Mouse (Mus musculus): ENCODE data around the gene Polr3e.

The Polr3e gene

DNA sequence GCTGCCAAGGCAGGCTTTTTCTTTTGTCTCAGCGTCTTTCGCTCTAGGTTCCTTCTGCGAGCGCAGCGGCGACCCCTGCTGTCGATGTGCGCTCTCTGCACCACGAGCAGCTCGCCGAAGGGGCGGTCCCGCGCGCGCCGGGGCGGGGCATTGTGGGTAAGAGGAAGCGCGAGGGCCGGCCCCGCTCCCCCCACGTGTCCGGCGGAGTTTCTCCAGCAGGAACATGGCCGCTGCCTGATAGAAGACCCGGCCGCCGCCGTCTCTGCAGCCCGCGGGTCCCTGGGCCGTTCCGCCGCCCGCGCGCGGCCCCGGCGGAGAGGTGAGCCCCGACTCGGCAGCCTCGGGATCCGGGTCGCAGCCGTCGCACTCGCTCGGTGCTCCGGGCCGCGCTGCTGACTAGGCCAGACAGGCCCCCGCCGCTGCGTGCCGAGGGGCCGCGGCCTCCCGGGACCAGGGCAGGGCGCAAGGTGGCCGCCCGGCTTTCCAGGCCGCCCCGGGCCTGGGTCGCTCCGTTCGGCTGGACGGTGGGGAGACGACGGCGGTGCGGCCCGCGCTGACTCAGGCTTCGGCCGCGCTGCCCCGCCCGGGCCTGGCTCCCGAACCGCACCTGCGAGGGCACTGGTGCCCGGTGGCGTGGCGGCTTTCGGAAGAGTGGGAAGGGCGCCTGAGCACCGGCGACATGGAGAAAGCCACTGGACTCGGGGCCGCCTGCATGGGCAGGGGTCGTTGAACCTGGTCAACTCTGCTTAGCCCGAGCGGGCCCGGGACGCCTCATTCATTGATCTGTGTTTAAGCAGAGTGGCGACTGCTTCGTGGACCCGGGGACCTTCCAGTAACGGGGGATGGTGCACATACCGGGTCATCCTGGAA, at the start of gene Polr3e:
Gene Polr3e, plus strand, starts transcription at position 153 of the 870 bp plus-strand sequence.
- DNase-seq (ENCODE audit: low read depth in 2 of 2, low spot score in 2 of 2), result peak; percentile 100

DNA sequence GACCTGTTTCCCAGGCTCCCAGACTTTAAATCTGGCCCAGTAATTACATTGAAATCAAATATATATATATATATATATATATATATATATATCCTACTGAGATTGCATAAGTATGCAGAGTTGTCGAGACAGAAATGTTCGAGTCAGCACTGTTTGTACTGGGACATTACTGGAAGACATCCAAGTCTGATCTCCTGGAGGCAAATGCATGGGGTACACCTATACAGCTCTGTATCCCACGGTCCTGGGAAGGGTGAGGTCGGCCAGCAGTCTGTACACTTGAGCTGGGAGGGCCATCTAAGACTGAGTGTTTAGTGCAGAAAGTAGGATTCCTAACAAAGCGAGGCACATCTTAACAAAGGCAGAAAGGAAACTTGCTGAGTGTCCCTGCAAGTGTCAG, 47.7 kb upstream of the Polr3e start:
- no peak for DNase-seq (ENCODE audit: low read depth in 2 of 2, low spot score in 2 of 2)

DNA sequence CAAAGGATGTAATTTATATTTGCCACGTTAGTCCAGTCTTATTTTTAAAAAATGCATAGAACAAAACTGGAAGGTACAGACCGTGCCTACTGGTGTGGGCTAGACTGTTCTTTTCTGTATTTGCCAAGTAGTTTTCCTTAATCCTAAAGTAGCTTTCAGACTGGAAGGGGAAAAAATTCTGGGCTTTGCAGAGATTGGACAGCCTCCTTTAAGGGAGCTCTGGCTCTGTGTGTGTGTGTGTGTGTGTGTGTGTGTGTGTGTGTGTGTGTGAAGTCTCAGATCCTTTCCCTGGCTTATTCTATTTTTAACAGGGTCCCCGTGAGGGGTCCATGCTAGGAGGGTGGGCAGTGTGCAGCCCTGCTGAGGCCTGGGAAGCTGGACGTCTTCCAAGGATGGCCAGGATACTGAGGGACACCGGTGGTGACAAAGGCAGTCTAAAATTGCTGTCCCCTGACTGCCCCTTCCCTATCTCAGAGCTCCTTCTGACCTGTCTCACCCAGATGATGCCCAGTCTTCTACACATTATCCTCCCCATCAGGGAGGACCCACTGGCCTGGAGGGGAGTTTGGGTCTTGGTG, 47.0 kb upstream of the Polr3e start:
- DNase-seq (ENCODE audit: low read depth in 2 of 2, low spot score in 2 of 2), result no peak

DNA sequence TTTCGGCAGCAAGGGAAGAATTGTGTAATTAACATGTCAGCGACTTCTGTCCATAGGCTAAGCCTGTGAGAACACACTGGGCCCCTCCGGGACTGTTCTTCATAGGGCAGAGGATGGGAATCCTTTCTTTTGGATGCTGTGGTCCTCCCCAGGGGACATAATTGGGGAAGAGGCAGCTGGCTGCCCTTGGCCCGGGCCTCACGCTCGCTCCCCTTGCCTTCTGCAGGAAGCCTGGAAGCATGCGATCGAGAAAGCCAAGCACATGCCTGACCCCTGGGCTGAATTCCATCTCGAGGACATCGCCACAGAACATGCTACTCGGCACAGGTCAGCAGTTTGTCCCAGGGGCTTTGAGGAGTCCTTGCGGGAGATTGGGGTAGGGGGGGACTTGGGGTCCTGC, 44.5 kb upstream of the Polr3e start:
- no peak for DNase-seq (ENCODE audit: low read depth in 2 of 2, low spot score in 2 of 2)

DNA sequence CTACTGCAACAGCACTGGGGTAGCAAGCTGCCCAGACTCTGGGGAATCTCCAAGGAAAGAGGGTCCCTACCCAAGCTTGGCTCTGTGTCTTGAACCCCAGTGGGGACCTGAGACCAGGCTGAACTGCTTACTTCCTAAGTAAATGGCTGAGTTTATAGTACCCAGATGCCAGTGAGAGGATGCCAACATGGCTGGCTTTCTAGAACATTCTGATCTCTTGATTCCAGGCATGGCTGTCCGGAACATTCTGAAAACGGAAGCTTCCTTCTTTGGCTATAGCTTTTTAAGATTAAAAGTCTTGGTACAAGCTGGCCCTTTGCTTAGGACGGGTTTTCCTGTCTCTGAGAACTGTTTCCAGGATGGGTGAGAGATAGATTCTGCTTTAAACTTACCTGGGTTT, 43.5 kb upstream of the Polr3e start:
- no peak for DNase-seq (ENCODE audit: low read depth in 2 of 2, low spot score in 2 of 2)

DNA sequence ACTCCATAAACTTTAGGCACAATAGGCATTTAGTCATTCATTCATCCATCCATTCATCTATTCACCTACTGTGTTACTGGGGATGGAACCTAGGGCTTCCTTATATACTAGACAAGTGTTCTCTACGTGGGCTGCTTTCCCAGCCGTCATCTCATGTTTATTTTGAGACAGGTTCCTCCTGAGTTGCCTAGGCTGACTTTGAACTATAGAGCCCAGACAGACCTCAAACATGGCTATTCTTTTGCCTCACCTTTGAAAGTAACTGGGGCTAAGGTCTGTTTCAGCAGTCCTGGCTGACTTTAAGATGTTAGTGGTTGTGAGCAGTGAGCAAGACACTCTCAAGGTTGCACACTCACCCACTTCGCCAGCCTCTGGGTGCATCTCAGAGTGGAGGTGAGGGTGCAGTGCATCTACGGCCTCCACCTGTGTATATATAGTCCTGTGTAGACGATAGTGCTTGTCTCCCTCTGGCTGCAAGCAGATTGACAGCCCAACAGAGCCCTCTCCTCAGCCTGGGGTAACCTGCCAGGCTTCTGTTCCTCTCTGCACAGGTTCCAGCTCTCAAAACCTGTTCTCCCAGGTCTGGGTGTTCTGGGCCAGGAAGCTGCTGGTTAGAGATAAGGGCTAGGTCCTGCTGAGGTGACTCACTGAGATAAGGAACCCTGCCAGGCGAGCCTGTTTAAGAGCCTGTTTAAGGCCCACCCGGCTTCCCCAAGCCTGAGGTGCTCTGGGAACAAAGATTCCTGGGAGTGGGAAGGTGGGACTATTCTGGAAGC, 42.6 kb upstream of the Polr3e start:
- no peak for DNase-seq (ENCODE audit: low read depth in 2 of 2, low spot score in 2 of 2)

DNA sequence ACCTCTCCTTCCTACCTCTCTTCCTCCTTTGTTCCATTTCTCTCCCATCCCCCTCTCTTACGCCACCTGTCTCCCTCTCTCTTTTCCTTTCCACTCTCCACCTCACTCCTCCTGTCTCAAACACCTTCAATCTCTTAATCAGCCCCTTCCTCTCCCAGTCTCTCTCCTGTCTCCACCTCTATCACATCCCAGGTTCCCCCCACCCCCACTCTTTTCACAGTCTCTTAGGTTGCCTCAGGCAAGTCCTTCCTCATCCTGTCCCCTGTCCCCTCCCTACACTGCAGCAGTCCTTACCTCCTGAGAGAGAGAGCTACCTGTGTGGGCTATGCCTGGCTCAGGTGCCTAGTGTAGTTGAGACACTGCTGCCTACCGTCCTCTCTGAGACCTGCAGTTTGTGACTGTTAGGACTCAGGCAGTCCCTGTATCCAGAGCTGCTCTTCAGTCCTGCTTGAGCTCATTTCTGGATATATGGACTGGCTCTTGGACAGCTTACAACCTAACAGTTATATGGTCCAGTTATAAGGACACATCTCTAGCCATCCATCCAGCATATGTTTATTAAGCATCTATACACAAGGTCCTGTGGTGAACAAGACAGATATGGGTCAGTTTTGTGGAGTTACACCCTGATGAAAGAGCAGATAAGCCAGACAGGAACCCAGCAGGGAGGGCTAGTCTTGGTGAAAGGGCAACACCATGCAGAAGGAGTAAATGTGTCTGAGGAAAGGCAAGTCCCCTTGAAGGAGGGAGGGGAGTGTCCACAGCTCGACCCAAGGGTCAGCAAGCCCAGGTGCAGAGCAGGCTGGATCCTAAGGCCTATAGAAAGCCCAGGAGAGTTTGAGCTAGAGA, 41.8 kb upstream of the Polr3e start:
- DNase-seq (ENCODE audit: low read depth in 2 of 2, low spot score in 2 of 2), result no peak

DNA sequence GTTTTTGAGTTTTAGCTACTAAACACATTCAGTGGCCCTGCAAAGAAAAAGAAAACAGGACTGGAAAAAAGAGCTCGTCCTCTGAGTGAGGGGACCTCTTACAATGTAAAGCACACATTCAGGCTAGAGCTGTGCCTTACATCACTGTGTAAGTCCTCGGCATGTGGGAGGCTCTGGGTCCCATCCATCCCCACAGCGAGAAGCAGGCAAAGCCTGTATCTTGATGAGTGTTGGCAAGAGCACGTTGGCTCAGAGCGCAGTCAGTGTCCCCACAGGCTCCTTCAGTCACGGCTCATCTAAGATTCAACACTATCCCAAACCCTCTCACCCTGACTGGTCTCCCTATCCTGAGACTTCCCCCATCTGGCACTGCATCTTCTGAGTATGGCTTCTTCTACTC, 39.3 kb upstream of the Polr3e start:
- DNase-seq (ENCODE audit: low read depth in 2 of 2, low spot score in 2 of 2), result no peak

DNA sequence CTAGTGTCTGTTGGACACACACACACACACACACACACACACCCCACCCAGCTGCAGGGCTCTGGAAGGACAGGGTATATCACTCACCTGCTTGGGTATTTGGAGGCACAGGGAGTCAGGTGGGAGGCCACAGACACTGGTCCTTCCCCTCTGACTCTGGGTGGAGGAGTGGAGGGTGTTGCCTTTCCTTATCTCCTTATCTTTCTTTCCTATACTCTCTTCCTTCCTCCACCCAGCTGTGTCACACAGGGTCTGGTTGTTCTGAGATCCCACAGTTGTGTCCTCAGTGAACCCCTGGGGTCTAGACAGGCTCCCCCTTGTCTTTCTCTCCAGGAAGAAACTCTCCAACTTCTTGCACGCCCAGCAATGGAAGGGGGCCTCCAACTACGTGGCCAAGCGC, 37.6 kb upstream of the Polr3e start:
- DNase-seq (ENCODE audit: low read depth in 2 of 2, low spot score in 2 of 2), result no peak

DNA sequence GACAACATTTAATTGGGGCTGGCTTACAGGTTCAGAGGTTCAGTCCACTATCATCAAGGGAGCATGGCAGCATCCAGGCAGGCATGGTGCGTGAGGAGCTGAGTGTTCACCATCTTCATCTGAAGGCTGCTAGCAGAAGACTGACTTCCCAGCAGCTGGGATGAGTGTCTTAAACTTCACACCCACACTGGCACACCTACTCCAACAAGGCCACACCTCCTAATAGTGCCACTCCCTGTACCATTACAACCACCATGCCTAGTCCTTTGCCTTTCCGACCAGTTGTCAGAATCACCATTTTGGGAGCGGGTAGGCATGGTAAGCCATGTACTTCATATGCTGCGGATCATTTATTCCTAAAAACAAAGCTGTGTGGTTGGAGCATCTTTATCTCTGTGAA, 36.8 kb upstream of the Polr3e start:
- no peak for DNase-seq (ENCODE audit: low read depth in 2 of 2, low spot score in 2 of 2)

DNA sequence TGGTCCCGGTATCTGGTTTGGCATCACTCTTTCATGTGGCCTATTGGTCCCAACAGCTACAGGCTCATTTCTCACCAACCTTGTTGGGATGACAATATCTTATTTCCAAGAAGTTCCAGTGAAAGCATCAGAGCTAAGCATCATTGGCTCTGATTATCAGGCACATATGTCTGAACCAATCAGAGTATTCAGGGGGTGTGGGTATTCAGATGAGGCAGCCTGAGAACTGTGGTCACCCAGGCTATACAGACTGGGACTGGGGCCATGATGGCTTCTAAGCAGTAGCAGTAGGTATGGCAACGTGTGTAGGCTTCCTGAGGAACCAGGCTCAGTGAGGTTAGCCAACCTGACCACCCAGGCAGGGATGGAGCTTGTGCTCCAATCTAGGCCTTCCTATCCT, 36.1 kb upstream of the Polr3e start:
- no peak for DNase-seq (ENCODE audit: low read depth in 2 of 2, low spot score in 2 of 2)

DNA sequence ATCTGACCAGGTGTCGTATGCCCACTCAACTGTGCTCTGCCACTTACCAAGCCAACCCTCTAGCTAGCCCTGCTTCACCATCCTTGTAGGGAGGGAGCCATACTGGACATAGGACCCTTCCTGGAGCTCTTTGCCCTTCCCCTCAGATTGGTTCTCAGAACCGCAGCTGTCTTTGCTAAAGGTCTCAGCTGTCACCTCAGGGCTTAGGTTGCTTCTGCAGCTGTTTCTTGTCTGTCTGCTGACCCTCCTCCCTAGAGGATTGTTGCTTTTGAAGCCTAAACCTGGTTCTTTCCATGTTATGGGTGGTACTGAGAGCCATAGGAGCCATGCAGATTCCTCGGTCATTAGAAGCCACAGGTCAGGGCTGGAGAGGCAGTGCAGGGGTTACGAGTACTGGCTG, 34.9 kb upstream of the Polr3e start:
- no peak for DNase-seq (ENCODE audit: low read depth in 2 of 2, low spot score in 2 of 2)

DNA sequence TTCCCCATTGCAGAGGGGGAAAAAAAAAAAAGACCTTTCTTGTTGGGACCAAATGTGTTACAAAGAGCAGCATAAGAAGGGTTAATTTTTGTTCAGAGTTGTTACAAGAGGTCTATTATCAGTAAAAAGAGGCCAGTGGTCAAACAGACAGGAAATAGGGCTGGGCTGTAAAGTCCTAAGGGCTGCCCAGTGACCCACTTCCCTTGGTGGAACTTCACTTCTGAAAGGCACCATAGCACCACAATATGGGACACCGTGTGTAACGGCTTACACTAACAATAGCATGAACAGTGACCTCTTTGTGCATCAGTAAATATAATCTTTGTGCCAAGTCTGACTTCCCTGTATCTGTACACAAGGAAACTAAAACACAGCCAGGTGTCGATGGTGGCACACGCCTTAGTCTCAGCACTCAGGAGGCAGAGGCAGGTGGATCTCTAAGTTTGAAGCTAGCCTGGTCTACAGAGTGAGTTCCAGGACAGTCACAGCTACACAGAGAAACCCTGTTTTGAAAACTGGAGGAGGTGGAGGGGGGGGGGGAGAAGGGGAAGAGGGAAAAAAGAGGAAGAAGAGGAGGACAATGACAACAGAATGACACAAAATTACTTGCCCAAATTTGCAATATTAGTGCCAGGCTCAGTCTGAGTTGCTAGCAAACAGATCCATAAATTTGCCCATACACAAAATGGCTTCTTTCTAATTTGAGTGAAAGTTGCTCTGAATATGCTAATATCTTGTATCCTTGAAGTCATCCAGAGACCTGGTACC, 33.8 kb upstream of the Polr3e start:
- no peak for DNase-seq (ENCODE audit: low read depth in 2 of 2, low spot score in 2 of 2)

DNA sequence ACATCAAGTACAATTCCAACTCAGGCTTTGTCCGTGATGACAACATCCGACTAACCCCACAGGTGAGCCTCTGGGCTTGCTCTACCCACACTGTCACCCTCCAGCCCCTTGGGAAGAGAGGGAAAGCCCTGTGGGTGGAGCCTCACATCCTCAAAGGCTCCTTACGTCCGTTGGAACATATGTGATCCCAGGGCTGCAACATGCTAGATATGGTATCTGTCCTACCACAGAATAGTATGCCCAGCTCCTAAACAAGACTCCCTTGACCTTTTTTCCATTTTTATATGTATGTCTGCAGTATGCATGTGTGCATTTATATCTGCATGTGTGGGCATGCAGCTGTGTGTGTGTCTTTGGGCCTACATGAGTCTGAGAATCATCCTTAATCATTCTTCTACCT, 32.8 kb upstream of the Polr3e start:
- no peak for DNase-seq (ENCODE audit: low read depth in 2 of 2, low spot score in 2 of 2)

DNA sequence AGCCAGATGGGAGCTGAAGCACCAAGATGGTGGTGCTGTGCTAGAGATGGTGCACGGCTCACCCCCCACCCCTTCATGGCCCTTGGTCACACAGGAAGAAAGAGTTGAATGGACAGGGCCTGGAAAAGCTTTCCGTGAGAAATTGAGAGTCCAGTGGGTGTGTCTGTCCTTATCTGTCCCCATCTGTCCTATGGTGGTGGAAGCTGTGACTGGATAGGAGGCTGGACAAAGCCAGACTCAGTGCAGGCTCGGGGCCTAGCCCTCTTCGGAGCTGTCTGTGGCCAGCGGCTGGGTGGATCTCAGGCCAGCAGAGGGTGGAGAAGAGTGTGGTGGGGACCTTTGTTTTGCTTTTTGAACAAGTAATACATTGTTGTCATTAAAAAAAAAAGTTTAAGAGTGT, 24.4 kb upstream of the Polr3e start:
- DNase-seq (ENCODE audit: low read depth in 2 of 2, low spot score in 2 of 2), result no peak

DNA sequence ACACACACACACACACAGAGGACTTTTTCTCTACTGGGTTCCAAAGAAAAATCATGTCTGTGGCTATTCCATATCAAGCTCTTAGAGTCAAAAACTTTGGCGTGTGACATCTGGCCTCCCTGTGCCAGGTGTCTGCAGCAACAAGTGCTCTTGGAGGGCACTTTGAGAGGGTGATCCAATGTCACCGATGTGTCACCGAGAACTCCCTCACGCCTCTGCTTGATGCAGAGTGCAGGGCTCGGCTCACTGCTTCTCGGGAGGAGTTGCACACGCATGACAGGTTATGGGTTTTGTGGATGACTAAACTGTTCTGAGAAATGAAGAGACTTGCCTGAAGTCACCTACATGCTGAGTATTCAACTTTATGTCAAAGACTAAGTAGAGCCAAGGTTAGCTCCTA, 20.5 kb upstream of the Polr3e start:
- no peak for DNase-seq (ENCODE audit: low read depth in 2 of 2, low spot score in 2 of 2)

DNA sequence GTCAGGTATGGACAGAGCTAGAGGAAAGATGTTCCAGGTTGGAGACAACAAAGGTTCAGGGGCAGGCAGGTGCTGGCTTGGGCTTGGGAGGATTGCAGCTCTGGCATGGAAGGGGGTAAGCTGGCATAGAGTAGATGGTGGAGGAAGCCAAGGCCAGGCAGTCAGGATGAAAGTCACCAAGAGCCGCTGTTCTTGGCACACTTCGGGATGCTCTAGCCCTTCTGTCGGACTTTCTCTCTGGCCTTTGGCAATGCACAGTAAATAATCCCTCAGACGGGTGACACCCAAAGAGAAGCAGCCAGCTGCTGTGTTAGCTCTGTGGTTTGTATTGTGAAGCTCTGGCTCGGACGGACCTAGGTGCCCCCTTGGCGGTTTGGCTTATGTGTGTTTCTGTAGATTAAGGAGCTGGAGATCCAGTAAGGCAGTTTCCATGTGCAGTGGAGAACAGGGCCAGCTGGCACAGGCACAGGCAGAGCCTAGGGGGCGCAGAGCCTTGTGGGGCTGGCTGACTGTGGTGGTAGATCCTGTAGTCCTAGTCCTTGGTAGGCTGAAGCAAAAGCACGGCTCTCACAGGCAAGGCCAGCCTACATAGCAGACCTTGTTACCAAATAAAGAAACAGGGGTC, 19.7 kb upstream of the Polr3e start:
- DNase-seq (ENCODE audit: low read depth in 2 of 2, low spot score in 2 of 2), result no peak

DNA sequence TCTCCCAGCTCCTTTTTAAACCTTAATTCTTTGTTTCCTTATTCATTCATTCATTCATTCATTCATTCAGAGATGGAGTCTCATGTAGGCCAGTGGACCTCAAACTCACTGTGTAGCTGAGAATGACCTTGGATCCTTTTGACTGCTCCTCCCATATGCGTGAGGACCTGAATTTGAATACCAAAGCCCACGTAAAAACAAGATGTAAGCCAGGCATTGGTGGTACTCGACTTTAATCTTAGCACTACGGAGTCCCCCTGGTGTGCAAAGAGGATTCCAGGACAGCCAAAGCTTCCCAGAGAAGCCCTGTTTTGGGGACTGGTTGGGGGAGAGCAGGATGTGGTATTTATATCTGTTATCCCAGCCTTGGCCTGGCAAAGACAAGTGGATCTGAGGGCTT, 17.4 kb upstream of the Polr3e start:
- DNase-seq (ENCODE audit: low read depth in 2 of 2, low spot score in 2 of 2), result no peak

DNA sequence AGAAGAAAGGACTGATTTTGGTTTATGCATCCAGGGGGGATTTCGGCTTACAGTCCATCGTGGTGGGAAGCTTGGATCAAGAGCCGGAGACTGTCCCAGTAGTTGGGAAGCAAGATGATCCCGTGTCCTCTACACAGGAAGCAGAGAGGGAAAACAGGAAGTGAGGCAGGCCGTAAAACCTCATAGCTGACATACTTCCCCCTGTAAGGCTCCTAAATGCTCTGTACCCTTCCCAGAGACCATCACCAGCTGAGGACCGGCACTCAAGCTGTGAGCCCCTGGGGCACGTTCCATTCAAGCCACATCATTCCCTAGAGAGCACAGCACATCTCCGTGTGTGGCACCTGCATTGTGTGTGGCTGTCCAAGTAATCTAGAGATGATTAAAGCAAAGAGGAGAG, 15.8 kb upstream of the Polr3e start:
- DNase-seq (ENCODE audit: low read depth in 2 of 2, low spot score in 2 of 2), result no peak

DNA sequence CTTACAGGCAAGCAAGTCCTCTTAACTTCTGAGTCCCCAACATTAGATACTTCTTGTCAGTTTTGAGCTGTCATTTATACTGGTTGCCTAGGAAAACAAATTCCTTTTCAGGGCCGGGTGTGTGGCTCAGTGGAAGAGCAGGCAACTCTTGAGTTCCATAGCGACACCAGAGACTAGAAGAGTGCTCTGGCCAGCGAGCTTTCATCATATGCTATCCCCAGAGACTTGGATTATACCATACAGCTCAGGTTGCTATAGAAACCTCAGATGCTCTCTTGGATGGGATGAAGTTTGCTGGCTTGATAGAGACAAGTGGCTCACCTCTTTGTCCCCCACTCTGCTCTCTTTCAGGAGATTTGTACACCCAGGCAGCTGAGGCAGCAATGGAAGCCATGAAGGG, 14.6 kb upstream of the Polr3e start:
- DNase-seq (ENCODE audit: low read depth in 2 of 2, low spot score in 2 of 2), result no peak
